Mouse (Mus musculus) brain, embryonic 14.5 days (tissue): ENCODE measurements at regions not wholly inside any gene's neighbourhood (a gene's known extent, or its start where the extent isn't known, plus 50 kb on each side); places are given as distances from the start of the nearest gene placed in this dataset.

ENCODE experiments used
- CTCF ChIP-seq: fragments of 200-500 bp; IDR thresholded peaks from 2 replicates; pipeline ENCODE4 v1.5.1; 2012; ENCODE audit warnings: inconsistent platforms, mild to moderate bottlenecking, moderate library complexity, borderline replicate concordance; ENCODE audit not compliant: insufficient read depth, insufficient read length; ENCODE audit errors: extremely low read depth
- POLR2A ChIP-seq: fragments of 200-500 bp; IDR thresholded peaks from 2 replicates; pipeline ENCODE4 v1.6.1; 2012; ENCODE audit warnings: mild to moderate bottlenecking, inconsistent platforms, borderline replicate concordance; ENCODE audit not compliant: poor library complexity, insufficient read depth, insufficient read length, severe bottlenecking; ENCODE audit errors: extremely low read depth

DNA sequence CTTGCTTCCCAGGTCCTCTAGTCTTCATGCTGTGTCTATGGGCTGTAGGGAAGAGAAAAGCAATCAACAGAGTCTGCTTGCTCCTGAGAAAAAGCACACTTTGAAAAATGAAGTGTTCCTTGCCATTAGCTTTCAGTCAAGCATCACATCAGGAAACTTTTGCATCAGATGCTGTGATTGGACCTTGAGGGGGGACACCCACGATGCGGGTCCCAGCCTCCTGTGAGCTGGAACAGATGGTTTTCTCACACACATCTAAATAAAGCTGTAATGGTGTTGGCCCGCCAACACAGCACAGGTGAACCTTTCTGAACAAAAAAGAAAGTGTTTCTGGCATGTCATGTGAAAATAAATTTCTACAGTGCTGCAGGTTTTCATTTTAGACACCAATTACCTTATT is 335.3 kb downstream of the Tlr4 start:
- no peak for TF ChIP-seq POLR2A
- TF ChIP-seq CTCF, result no peak
